Mouse (Mus musculus) forebrain, embryonic 11.5 days (tissue): ENCODE data around the gene Srrd. TPM values are rescaled to one million over a fixed set of nuclear protein-coding genes. Genes with fewer than 3 reads are reported as not detected.

Experiments used
- ATAC-seq: fragments of 200-750 bp; cut with Nextera tagmentation; replicated peaks from 2 replicates; pipeline ENCODE4 v1.8.0; 2017; ENCODE audit warnings: moderate TSS enrichment; ENCODE audit not compliant: low FRiP score
- DNase-seq: peaks from one replicate; pipeline ENCODE4 v3.0.0-alpha.2; 2017; ENCODE audit warnings: low spot score
- H3K27ac ChIP-seq: fragments of 300-500 bp; sonication (generic); 2 replicates; pipeline ENCODE4 v1.5.1; 2014; ENCODE audit warnings: low read depth, low read length
- H3K27me3 ChIP-seq: fragments of 300-500 bp; sonication (generic); 2 replicates; pipeline ENCODE4 v1.6.1; 2014; ENCODE audit warnings: mild to moderate bottlenecking, low read length, mixed read lengths; ENCODE audit not compliant: control insufficient read depth, insufficient read depth
- H3K36me3 ChIP-seq: fragments of 300-500 bp; sonication (generic); 2 replicates; pipeline ENCODE4 v1.6.1; 2014; ENCODE audit warnings: mild to moderate bottlenecking, low read length, moderate library complexity, mixed read lengths; ENCODE audit not compliant: control insufficient read depth, insufficient read depth
- H3K4me1 ChIP-seq: fragments of 300-500 bp; sonication (generic); replicated peaks from 2 replicates; pipeline ENCODE4 v1.6.1; 2014; ENCODE audit warnings: low read length, mixed read lengths; ENCODE audit not compliant: control insufficient read depth, insufficient read depth
- H3K4me2 ChIP-seq: fragments of 300-500 bp; sonication (generic); 2 replicates; pipeline ENCODE4 v1.6.1; 2014; ENCODE audit warnings: low read depth, mild to moderate bottlenecking, low read length, moderate library complexity, mixed read lengths; ENCODE audit not compliant: severe bottlenecking
- H3K4me3 ChIP-seq: fragments of 300-500 bp; sonication (generic); 2 replicates; pipeline ENCODE4 v1.5.1; 2014; ENCODE audit warnings: low read depth, low read length
- H3K9ac ChIP-seq: fragments of 300-500 bp; sonication (generic); 2 replicates; pipeline ENCODE4 v1.6.1; 2014; ENCODE audit warnings: low read length
- H3K9me3 ChIP-seq: fragments of 300-500 bp; sonication (generic); 2 replicates; pipeline ENCODE4 v1.6.1; 2016; ENCODE audit warnings: low read length, mixed read lengths; ENCODE audit not compliant: control insufficient read depth
- WGBS: fragments of 180-500 bp; shearing (Covaris S2); extraction: QIAGEN DNeasy Blood & Tissue Kit; methylation state at CpG from one replicate; pipeline ENCODE4 v1.1.7; 2014; 5-methylcytosine and 5-hydroxymethylcytosine counted together
- polyA plus RNA-seq: library from polyadenylated mRNA; unstranded; fragments of >200 nt; fragmentation: Nextera tagmentation; extraction: Ambion mirVana; gene quantifications from 2 replicates; pipeline ENCODE4 v1.2.1, GENCODE M21; 2014

Gene Srrd
- polyA plus RNA-seq, 1 experiment from 2014 or later, result 46.1 TPM

GRCm38 (mm10) chr5:112381154-112381553 lies 38.3 kb upstream of the Srrd start:
- Histone ChIP-seq H3K36me3 (no peaks in the 10 kb centered on the region; the same call in 1 of the 2 replicates), H3K9ac (no peak overlapping the region)
- 84% methylated on average over 11 of the region's 11 CpGs for WGBS

GRCm38 (mm10) chr5:112378716-112379115 lies 35.9 kb upstream of the Srrd start:
- Histone ChIP-seq H3K27ac (no peak overlapping the region), H3K27me3 (no peaks in the 10 kb centered on the region), H3K9me3 (no peaks in the 10 kb centered on the region), H3K4me2 (no peak overlapping the region), H3K4me1 (no peaks in the 10 kb centered on the region), H3K9ac (no peak overlapping the region), H3K4me3 (no peak overlapping the region), H3K36me3 (peaks cover 4% of the 10 kb centered on the region; the same call in 1 of the 2 replicates)
- DNase-seq (no peak), ATAC-seq (no peak)
- 87% methylated on average over 6 of the region's 6 CpGs for WGBS

More at GRCm38 (mm10) chr5:112381154-112381553, 38.3 kb upstream of the Srrd start:
- DNase-seq (no peak), ATAC-seq (no peak)
- H3K9me3 ChIP-seq, result no peaks in the 10 kb centered on the region
- H3K27ac ChIP-seq, result no peak overlapping the region
- H3K4me2 ChIP-seq, result no peak overlapping the region
- H3K4me1 ChIP-seq, result no peaks in the 10 kb centered on the region
- H3K27me3 ChIP-seq, result no peaks in the 10 kb centered on the region
- no peak overlapping the region for H3K4me3 ChIP-seq

GRCm38 (mm10) chr5:112377380-112377779 lies 34.5 kb upstream of the Srrd start:
- H3K27ac ChIP-seq, result no peak overlapping the region
- no peak for DNase-seq
- H3K4me3 ChIP-seq, result no peak overlapping the region
- no peaks in the 10 kb centered on the region for H3K9me3 ChIP-seq
- H3K4me2 ChIP-seq, result no peak overlapping the region
- no peak for ATAC-seq
- H3K9ac ChIP-seq, result no peak overlapping the region
- 91% methylated on average over 1 of the region's 1 CpGs for WGBS
- peaks cover 4% of the 10 kb centered on the region; the same call in 1 of the 2 replicates for H3K36me3 ChIP-seq
- peaks cover 4% of the 10 kb centered on the region for H3K4me1 ChIP-seq
- H3K27me3 ChIP-seq, result no peaks in the 10 kb centered on the region

GRCm38 (mm10) chr5:112376111-112376510 lies 33.3 kb upstream of the Srrd start:
- H3K9ac ChIP-seq, result no peak overlapping the region
- H3K4me2 ChIP-seq, result no peak overlapping the region
- peaks cover 4% of the 10 kb centered on the region; the same call in 1 of the 2 replicates for H3K36me3 ChIP-seq
- ATAC-seq, result no peak
- H3K4me3 ChIP-seq, result no peak overlapping the region
- H3K9me3 ChIP-seq, result no peaks in the 10 kb centered on the region
- DNase-seq, result no peak
- peaks cover 14% of the 10 kb centered on the region for H3K4me1 ChIP-seq
- 93% methylated on average over 4 of the region's 4 CpGs for WGBS
- H3K27ac ChIP-seq, result no peak overlapping the region
- H3K27me3 ChIP-seq, result no peaks in the 10 kb centered on the region

- 23% methylated on average over 7 of the region's 7 CpGs for WGBS
- Histone ChIP-seq H3K4me3 (no peak overlapping the region), H3K9me3 (no peaks in the 10 kb centered on the region), H3K36me3 (peaks cover 7% of the 10 kb centered on the region; the same call in 1 of the 2 replicates), H3K4me2 (peak overlapping the region; percentile 32), H3K27ac (peak overlapping the region; percentile 80), H3K27me3 (no peaks in the 10 kb centered on the region), H3K9ac (peak overlapping the region; percentile 47), H3K4me1 (peaks cover 16% of the 10 kb centered on the region)
- ATAC-seq (peak; percentile 88), DNase-seq (peak; percentile 82)
Measured at GRCm38 (mm10) chr5:112371933-112372332, 29.1 kb upstream of the Srrd start.

GRCm38 (mm10) chr5:112370236-112370813 lies 27.5 kb upstream of the Srrd start:
- Histone ChIP-seq H3K9me3 (no peaks in the 10 kb centered on the region), H3K4me1 (peaks cover 16% of the 10 kb centered on the region), H3K27ac (no peak overlapping the region), H3K36me3 (peaks cover 4% of the 10 kb centered on the region; the same call in 1 of the 2 replicates), H3K4me2 (no peak overlapping the region), H3K9ac (no peak overlapping the region), H3K4me3 (no peak overlapping the region), H3K27me3 (no peaks in the 10 kb centered on the region)
- DNase-seq, result no peak
- 96% methylated on average over 12 of the region's 12 CpGs for WGBS
- ATAC-seq, result no peak

- H3K36me3 ChIP-seq, result peaks cover 3% of the 10 kb centered on the region; the same call in 1 of the 2 replicates
- no peak overlapping the region for H3K27ac ChIP-seq
- 92% methylated on average over 13 of the region's 13 CpGs for WGBS
- no peaks in the 10 kb centered on the region for H3K9me3 ChIP-seq
- ATAC-seq, result no peak
- no peak overlapping the region for H3K9ac ChIP-seq
- no peak overlapping the region for H3K4me3 ChIP-seq
- no peak overlapping the region for H3K4me2 ChIP-seq
- H3K27me3 ChIP-seq, result no peaks in the 10 kb centered on the region
- H3K4me1 ChIP-seq, result peaks cover 16% of the 10 kb centered on the region
- DNase-seq, result no peak
Measured at GRCm38 (mm10) chr5:112369326-112369725, 26.5 kb upstream of the Srrd start.

- no peak for ATAC-seq
- Histone ChIP-seq H3K4me3 (no peak overlapping the region), H3K4me1 (peaks cover 16% of the 10 kb centered on the region), H3K36me3 (peaks cover 3% of the 10 kb centered on the region; the same call in 1 of the 2 replicates), H3K27ac (no peak overlapping the region), H3K27me3 (no peaks in the 10 kb centered on the region), H3K4me2 (no peak overlapping the region), H3K9ac (no peak overlapping the region), H3K9me3 (no peaks in the 10 kb centered on the region)
- 94% methylated on average over 10 of the region's 10 CpGs for WGBS
- no peak for DNase-seq
Measured at GRCm38 (mm10) chr5:112368666-112369065, 25.8 kb upstream of the Srrd start.

- DNase-seq, result no peak
- Histone ChIP-seq H3K9ac (no peak overlapping the region), H3K4me3 (no peak overlapping the region), H3K4me1 (peaks cover 16% of the 10 kb centered on the region), H3K36me3 (peaks cover 3% of the 10 kb centered on the region; the same call in 1 of the 2 replicates), H3K27me3 (no peaks in the 10 kb centered on the region), H3K27ac (no peak overlapping the region), H3K4me2 (no peak overlapping the region), H3K9me3 (no peaks in the 10 kb centered on the region)
- no peak for ATAC-seq
- 89% methylated on average over 12 of the region's 12 CpGs for WGBS
Measured at GRCm38 (mm10) chr5:112367929-112368328, 25.1 kb upstream of the Srrd start.
